Mouse (Mus musculus): ENCODE data around the gene Gm10964.
A peak's percentile ranks its signal among the peaks of the same experiment; 100 is the strongest.
"Not testable (repeated sequence)": the region's sequence is repeated elsewhere in the genome, so short reads cannot be mapped to it uniquely, and the experiment has no call there.

Gene Gm10964

GRCm38 (mm10) chr3:103779183-103779582 is 40.0 kb downstream of the Gm10964 start:
- ATAC-seq (ENCODE audit: low TSS enrichment): no peak

DNA sequence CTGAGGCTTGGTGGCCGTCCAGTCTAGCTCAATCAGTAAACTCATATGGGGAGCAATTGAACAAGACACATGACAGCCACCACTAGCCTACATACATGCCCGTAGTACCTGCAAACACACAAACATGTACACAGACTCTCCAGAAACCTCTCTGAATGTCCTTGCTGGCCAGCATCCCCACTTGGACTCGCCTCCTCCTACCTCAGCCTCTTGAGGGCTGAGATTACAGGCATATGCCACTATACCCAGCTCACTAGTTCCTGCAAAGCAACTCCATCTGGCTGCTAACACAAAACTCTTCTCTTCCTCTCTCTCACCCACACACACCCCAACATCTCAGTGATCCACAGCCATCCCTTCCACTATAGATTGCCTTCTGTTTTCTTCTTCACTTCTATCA is 41.1 kb downstream of the Gm10964 start:
- peak; percentile 95 for ATAC-seq (ENCODE audit: low TSS enrichment)

- no peak for ATAC-seq (ENCODE audit: low TSS enrichment)
Measured at GRCm38 (mm10) chr3:103780777-103781176, 41.6 kb downstream of the Gm10964 start.

DNA sequence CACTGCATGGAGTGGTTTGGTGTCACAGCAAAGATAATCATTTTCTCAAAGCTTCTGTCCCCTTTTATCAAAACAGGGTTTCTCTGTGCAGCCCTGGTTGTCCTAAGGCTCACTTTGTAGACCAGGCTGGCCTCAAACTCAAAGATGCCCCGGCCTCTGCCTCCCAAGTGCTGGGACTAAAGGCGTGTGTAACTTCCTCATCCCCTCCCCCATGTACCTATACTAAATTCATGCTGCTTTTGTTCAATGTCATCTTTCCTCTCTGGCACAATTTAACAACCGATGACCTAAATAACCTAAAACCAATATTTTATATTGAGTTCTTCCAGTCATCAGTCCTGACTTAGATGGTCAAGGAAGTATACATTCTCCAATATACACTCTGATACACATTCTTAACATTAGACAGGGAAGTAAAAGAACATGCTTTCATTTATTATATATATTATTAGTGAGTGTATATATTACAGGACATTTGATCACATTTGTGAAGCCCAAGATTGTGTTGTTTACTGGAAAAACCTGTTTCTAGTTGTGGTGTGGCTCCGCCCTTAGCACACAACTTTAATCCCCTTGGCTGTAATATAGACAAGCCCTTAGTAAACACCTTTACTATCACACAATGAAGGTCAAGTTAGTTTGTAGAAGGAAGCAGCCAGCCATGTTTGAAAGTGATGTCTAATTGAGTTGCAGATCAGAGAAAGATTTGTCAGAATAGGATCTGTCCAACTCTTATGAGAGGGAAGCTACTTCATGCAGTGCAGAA is 43.9 kb downstream of the Gm10964 start:
- ATAC-seq (ENCODE audit: low TSS enrichment): no peak

- ATAC-seq (ENCODE audit: low TSS enrichment): no peak
Measured at GRCm38 (mm10) chr3:103787225-103787624, 48.1 kb downstream of the Gm10964 start.

GRCm38 (mm10) chr3:103789096-103789495 is 49.9 kb downstream of the Gm10964 start:
- no peak for ATAC-seq (ENCODE audit: low TSS enrichment)

- ATAC-seq (ENCODE audit: low TSS enrichment): peak; percentile 17; the same call in 1 of the 2 replicates
Measured at GRCm38 (mm10) chr3:103789891-103790345, 50.8 kb downstream of the Gm10964 start.

GRCm38 (mm10) chr3:103790346-103791145 is 51.4 kb downstream of the Gm10964 start:
- peak; percentile 36 for ATAC-seq (ENCODE audit: low TSS enrichment)

- peak; percentile 98 for ATAC-seq (ENCODE audit: low TSS enrichment)
Measured at GRCm38 (mm10) chr3:103791230-103792110, 52.3 kb downstream of the Gm10964 start, which contains the start of gene Hipk1. Gene Hipk1 (minus strand): TSS chr3:103791563.

- ATAC-seq (ENCODE audit: low TSS enrichment): not testable (repeated sequence)
Measured at GRCm38 (mm10) chr3:103792111-103792406, 52.9 kb downstream of the Gm10964 start.

- ATAC-seq (ENCODE audit: low TSS enrichment): no peak
Measured at GRCm38 (mm10) chr3:103792566-103792965, 53.4 kb downstream of the Gm10964 start.
